Mouse (Mus musculus): ENCODE results near the gene Pagr1a.

Pagr1a gene

GRCm38 (mm10) chr7:127021563-127022527, 4.7 kb upstream of the Pagr1a start:
- no peak for DNase-seq (ENCODE audit: extremely low read depth, insufficient read length, low spot score)

GRCm38 (mm10) chr7:127020901-127021562, 3.9 kb upstream of the Pagr1a start, which contains the start of the genes Gm42742 and Prrt2:
Gm42742 (minus strand) TSS chr7:127021097.
Prrt2 (minus strand) TSS chr7:127021211.
- DNase-seq (ENCODE audit: extremely low read depth, insufficient read length, low spot score) = peak; percentile 49

- no peak for DNase-seq (ENCODE audit: extremely low read depth, insufficient read length, low spot score)
These were observed 3.3 kb upstream of the Pagr1a start for GRCm38 (mm10) chr7:127020491-127020890.

GRCm38 (mm10) chr7:127020031-127020430, 2.9 kb upstream of the Pagr1a start:
- no peak for DNase-seq (ENCODE audit: extremely low read depth, insufficient read length, low spot score)

- no peak for DNase-seq (ENCODE audit: extremely low read depth, insufficient read length, low spot score)
These were observed 2.3 kb upstream of the Pagr1a start for GRCm38 (mm10) chr7:127019306-127019960.

GRCm38 (mm10) chr7:127018416-127019305, 1.5 kb upstream of the Pagr1a start:
- no peak for DNase-seq (ENCODE audit: extremely low read depth, insufficient read length, low spot score)

GRCm38 (mm10) chr7:127017950-127018345, 796 bp upstream of the Pagr1a start:
- DNase-seq (ENCODE audit: extremely low read depth, insufficient read length, low spot score) = no peak

GRCm38 (mm10) chr7:127016486-127016938, 640 bp downstream of the Pagr1a start:
- peak; percentile 83 for DNase-seq (ENCODE audit: extremely low read depth, insufficient read length, low spot score)

- DNase-seq (ENCODE audit: extremely low read depth, insufficient read length, low spot score) = no peak
These were observed 869 bp downstream of the Pagr1a start, which contains the start of gene Pagr1b for GRCm38 (mm10) chr7:127016481-127016485. Pagr1b (minus strand) TSS chr7:127016484.

- peak; percentile 78 for DNase-seq (ENCODE audit: extremely low read depth, insufficient read length, low spot score)
These were observed 1.1 kb downstream of the Pagr1a start for GRCm38 (mm10) chr7:127016081-127016480.

GRCm38 (mm10) chr7:127014993-127015392, 2.2 kb downstream of the Pagr1a start:
- no peak for DNase-seq (ENCODE audit: extremely low read depth, insufficient read length, low spot score)

- peak; percentile 75 for DNase-seq (ENCODE audit: extremely low read depth, insufficient read length, low spot score)
These were observed 2.8 kb downstream of the Pagr1a start, which contains the start of gene Mvp for GRCm38 (mm10) chr7:127014320-127014719. Mvp (minus strand) TSS chr7:127014621.

- no peak for DNase-seq (ENCODE audit: extremely low read depth, insufficient read length, low spot score)
These were observed 3.8 kb downstream of the Pagr1a start for GRCm38 (mm10) chr7:127013385-127013784.

GRCm38 (mm10) chr7:127012845-127013244, 4.3 kb downstream of the Pagr1a start:
- DNase-seq (ENCODE audit: extremely low read depth, insufficient read length, low spot score) = no peak

- DNase-seq (ENCODE audit: extremely low read depth, insufficient read length, low spot score) = no peak
These were observed 4.8 kb downstream of the Pagr1a start for GRCm38 (mm10) chr7:127012374-127012773.

- DNase-seq (ENCODE audit: extremely low read depth, insufficient read length, low spot score) = no peak
These were observed 5.4 kb downstream of the Pagr1a start for GRCm38 (mm10) chr7:127011717-127012116.

GRCm38 (mm10) chr7:127011051-127011450, 6.1 kb downstream of the Pagr1a start:
- DNase-seq (ENCODE audit: extremely low read depth, insufficient read length, low spot score) = no peak

- DNase-seq (ENCODE audit: extremely low read depth, insufficient read length, low spot score) = no peak
These were observed 7.7 kb downstream of the Pagr1a start for GRCm38 (mm10) chr7:127009307-127010085.

- DNase-seq (ENCODE audit: extremely low read depth, insufficient read length, low spot score) = peak; percentile 78
These were observed 8.7 kb downstream of the Pagr1a start for GRCm38 (mm10) chr7:127008239-127009019.
